Mouse (Mus musculus) hindlimb bud, embryonic 11.5 days (tissue): ENCODE measurements around the gene Plekhm1.
A peak's percentile ranks its signal among the peaks of the same experiment; 100 is the strongest.
"Not testable (repeated sequence)": the region's sequence is repeated elsewhere in the genome, so short reads cannot be mapped to it uniquely, and the experiment has no call there.

Experiments
- DNase-seq: peaks from one replicate; pipeline ENCODE4 v3.0.0-alpha.2; 2012; ENCODE audit warnings: low read depth, low spot score; ENCODE audit errors: extremely low spot score

Plekhm1 gene

GRCm38 (mm10) chr11:103411981-103412949, at the start of gene Plekhm1:
Gene Plekhm1, minus strand, starts transcription at chr11:103412687.
- peak; percentile 57 for DNase-seq

GRCm38 (mm10) chr11:103451105-103451504, 38.6 kb upstream of the Plekhm1 start:
- not testable (repeated sequence) for DNase-seq

- not testable (repeated sequence) for DNase-seq
These were observed 37.2 kb upstream of the Plekhm1 start for GRCm38 (mm10) chr11:103449721-103450120.

- DNase-seq, result no peak
These were observed 31.2 kb upstream of the Plekhm1 start for GRCm38 (mm10) chr11:103443678-103444077.

GRCm38 (mm10) chr11:103436282-103436681, 23.8 kb upstream of the Plekhm1 start:
- DNase-seq, result no peak

- DNase-seq, result no peak
These were observed 12.5 kb upstream of the Plekhm1 start for GRCm38 (mm10) chr11:103425031-103425430.

- DNase-seq, result no peak
These were observed 7.2 kb upstream of the Plekhm1 start for GRCm38 (mm10) chr11:103419667-103420066.

- DNase-seq, result no peak
These were observed 6.7 kb upstream of the Plekhm1 start for GRCm38 (mm10) chr11:103419226-103419625.

- DNase-seq, result no peak
These were observed 1.0 kb upstream of the Plekhm1 start for GRCm38 (mm10) chr11:103413516-103413915.

GRCm38 (mm10) chr11:103412950-103413423, 500 bp upstream of the Plekhm1 start:
- DNase-seq, result no peak

- DNase-seq, result no peak
These were observed 1.2 kb downstream of the Plekhm1 start for GRCm38 (mm10) chr11:103411301-103411700.

- no peak for DNase-seq
These were observed 3.6 kb downstream of the Plekhm1 start for GRCm38 (mm10) chr11:103408880-103409279.

GRCm38 (mm10) chr11:103407136-103407535, 5.4 kb downstream of the Plekhm1 start:
- not testable (repeated sequence) for DNase-seq

GRCm38 (mm10) chr11:103406551-103406950, 5.9 kb downstream of the Plekhm1 start:
- DNase-seq, result no peak

GRCm38 (mm10) chr11:103405814-103406213, 6.7 kb downstream of the Plekhm1 start:
- DNase-seq, result no peak

- no peak for DNase-seq
These were observed 7.9 kb downstream of the Plekhm1 start for GRCm38 (mm10) chr11:103404618-103405017.

GRCm38 (mm10) chr11:103403776-103404175, 8.7 kb downstream of the Plekhm1 start:
- DNase-seq, result no peak

- no peak for DNase-seq
These were observed 9.7 kb downstream of the Plekhm1 start for GRCm38 (mm10) chr11:103402738-103403137.

- DNase-seq, result no peak
These were observed 10.3 kb downstream of the Plekhm1 start for GRCm38 (mm10) chr11:103402198-103402597.

- DNase-seq, result no peak
These were observed 12.5 kb downstream of the Plekhm1 start for GRCm38 (mm10) chr11:103399986-103400385.

GRCm38 (mm10) chr11:103399050-103399449, 13.4 kb downstream of the Plekhm1 start:
- no peak for DNase-seq

GRCm38 (mm10) chr11:103396682-103397081, 15.8 kb downstream of the Plekhm1 start:
- DNase-seq, result no peak
